Mouse (Mus musculus): Measurements from ENCODE around the gene Cpne5. TPM values are rescaled to one million over a fixed set of nuclear protein-coding genes. Genes with fewer than 3 reads are reported as not detected.

Gene Cpne5
- 90.6 TPM for polyA plus RNA-seq (2015; fragmentation: Illumina TruSeq; extraction: RNeasy Lipid Tissue Mini Kit (QIAGEN cat#74804); ENCODE audit: low read depth, low replicate concordance)

DNA sequence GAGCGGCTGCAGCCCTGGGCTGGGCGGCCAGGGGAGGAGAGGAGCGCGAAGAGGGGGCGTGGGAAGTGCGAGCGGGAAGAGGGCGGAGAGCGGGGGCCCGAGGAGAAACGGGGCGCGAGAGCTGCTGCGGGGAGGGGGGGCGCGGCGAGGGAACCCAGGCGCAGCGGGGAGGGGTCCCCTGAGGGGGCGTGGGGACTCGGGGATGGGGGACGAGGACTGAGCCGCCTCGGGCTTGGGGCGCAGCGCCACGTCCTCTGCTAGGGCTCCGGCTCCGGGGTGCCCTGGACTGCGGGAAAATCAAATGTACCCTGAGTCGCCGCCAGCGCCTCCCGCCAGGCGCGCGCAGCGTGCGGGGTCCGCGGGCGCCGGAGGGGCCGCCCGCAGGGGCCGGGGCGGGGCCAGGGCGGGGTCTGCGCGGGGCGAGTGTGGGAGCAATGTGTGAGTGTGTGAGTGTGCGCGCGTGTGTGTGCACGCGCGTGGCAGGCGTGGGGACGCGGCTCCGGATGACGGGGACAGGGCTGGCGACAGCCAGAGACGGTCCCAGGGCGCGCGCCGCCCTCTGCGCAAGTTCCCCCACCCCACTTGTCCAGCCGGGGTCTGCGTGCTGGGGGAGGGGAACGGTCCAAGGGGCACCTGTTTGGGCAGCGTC is at the start of gene Cpne5:
TSS of gene Cpne5 (minus strand) at position 396 of the 649 bp plus-strand sequence.

GRCm38 (mm10) chr17:29268682-29269348 is 30.8 kb upstream of the Cpne5 start, which contains the start of gene BC004004:
BC004004 (plus strand) TSS chr17:29268788.

DNA sequence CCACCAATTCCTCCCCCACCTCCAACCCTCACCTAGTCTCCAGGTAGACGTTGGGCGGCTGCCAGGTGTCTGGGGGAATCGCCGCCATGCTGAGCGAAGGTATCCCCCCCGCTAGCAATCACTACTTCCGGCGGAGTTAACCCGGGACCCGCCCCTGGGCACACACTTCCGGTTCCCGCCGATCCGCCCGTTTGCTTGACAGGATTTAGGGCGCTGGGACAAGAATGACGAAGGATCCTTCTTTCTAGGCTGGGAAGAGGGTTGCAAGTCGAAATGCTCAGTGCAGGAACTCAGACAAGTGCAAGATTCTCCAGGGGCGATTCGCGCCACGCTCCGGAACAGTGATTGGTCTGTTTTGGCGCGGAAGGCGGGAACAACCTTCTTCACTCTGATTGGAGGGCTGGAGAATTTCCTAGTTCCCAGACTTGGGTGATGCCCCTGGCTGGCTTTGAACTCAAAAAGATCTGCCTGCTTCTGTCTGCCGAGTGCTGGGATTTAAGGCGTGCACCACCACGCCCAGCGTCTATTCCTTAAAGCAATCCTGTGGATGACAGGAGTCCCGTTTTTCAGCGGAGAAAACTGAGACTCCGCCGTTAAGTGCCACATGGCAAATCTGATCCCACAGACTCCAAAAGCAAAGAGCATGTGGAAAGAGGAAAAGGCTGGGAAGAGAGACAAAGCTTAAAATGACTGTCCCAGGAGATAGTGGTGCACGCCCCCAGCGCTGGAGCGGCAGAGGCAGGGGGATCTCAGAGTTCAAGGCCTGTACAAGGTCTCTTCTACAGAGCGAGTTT is 26.1 kb upstream of the Cpne5 start, which contains the start of gene Ppil1:
TSS of gene Ppil1 (minus strand) at position 347 of the 794 bp plus-strand sequence.

DNA sequence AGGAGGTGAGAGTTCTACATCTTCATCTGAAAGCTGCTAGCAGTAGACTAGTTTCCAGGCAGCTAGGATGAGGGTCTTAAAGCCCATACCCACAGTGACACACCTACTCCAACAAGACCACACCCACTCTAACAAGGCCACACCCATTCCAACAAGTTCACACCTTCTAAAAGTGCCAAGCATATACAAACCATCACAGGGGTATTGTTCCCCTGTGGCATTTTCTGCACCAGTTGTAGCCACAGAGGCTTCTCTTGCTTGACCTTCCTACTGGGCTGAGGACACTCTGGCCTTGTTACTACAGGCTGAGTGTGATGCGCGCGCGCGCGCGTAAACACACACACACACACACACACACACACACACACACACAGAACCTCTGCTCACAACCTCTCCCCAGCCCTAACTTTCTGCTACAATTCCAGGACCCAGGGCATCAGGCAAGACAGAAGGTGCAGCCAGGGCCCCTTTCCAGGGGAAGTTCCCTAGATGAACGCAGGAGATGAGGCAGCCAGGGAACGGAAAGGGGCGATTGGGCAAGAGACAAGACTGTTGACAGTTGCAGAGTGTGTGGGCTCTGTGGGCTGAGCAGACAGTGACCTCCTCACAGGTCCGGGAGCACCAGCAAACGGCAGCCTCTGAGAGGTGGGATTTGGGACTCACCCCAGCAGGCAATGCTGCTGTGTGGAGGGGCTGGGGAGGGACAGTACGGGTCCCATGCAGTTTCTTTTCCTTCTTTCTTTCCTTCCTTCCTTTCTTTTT is 124.2 kb downstream of the Cpne5 start, which contains the start of gene Rab44:
TSS of gene Rab44 (plus strand) at position 555 of the 762 bp plus-strand sequence.

Other genes with a start within 250 kb of the Cpne5 start
- gene Stk38, start 230.2 kb downstream of the Cpne5 start, polyA plus RNA-seq (2015; fragmentation: Illumina TruSeq; extraction: RNeasy Lipid Tissue Mini Kit (QIAGEN cat#74804); ENCODE audit: low read depth, low replicate concordance): 41.6 TPM
- gene Srsf3, start 205.5 kb downstream of the Cpne5 start, polyA plus RNA-seq (2015; fragmentation: Illumina TruSeq; extraction: RNeasy Lipid Tissue Mini Kit (QIAGEN cat#74804); ENCODE audit: low read depth, low replicate concordance): 175 TPM
- gene Cdkn1a, start 147.2 kb downstream of the Cpne5 start, polyA plus RNA-seq (2015; fragmentation: Illumina TruSeq; extraction: RNeasy Lipid Tissue Mini Kit (QIAGEN cat#74804); ENCODE audit: low read depth, low replicate concordance): 26.4 TPM
- not detected for gene Rab44, start 124.0 kb downstream of the Cpne5 start, polyA plus RNA-seq (2015; fragmentation: Illumina TruSeq; extraction: RNeasy Lipid Tissue Mini Kit (QIAGEN cat#74804); ENCODE audit: low read depth, low replicate concordance)
- gene Ppil1, start 26.0 kb upstream of the Cpne5 start, polyA plus RNA-seq (2015; fragmentation: Illumina TruSeq; extraction: RNeasy Lipid Tissue Mini Kit (QIAGEN cat#74804); ENCODE audit: low read depth, low replicate concordance): 36.2 TPM
- 125 TPM for gene BC004004, start 30.6 kb upstream of the Cpne5 start, polyA plus RNA-seq (2015; fragmentation: Illumina TruSeq; extraction: RNeasy Lipid Tissue Mini Kit (QIAGEN cat#74804); ENCODE audit: low read depth, low replicate concordance)
- 0.76 TPM for gene Pi16, start 79.5 kb upstream of the Cpne5 start, polyA plus RNA-seq (2015; fragmentation: Illumina TruSeq; extraction: RNeasy Lipid Tissue Mini Kit (QIAGEN cat#74804); ENCODE audit: low read depth, low replicate concordance)
- gene Mtch1, start 109.8 kb upstream of the Cpne5 start, polyA plus RNA-seq (2015; fragmentation: Illumina TruSeq; extraction: RNeasy Lipid Tissue Mini Kit (QIAGEN cat#74804); ENCODE audit: low read depth, low replicate concordance): 584 TPM
- gene Fgd2, start 122.7 kb upstream of the Cpne5 start, polyA plus RNA-seq (2015; fragmentation: Illumina TruSeq; extraction: RNeasy Lipid Tissue Mini Kit (QIAGEN cat#74804); ENCODE audit: low read depth, low replicate concordance): 8.8 TPM

Measured in brain, adult 10 weeks (tissue).